Mouse (Mus musculus): ENCODE results near the gene Ehmt2. TPM values are rescaled to one million over a fixed set of nuclear protein-coding genes. Genes with fewer than 3 reads are reported as not detected.
"Not testable (repeated sequence)": the region's sequence is repeated elsewhere in the genome, so short reads cannot be mapped to it uniquely, and the experiment has no call there.

Ehmt2 gene
- polyA plus RNA-seq, 1 experiment from 2014 or later: 17.7 TPM

DNA sequence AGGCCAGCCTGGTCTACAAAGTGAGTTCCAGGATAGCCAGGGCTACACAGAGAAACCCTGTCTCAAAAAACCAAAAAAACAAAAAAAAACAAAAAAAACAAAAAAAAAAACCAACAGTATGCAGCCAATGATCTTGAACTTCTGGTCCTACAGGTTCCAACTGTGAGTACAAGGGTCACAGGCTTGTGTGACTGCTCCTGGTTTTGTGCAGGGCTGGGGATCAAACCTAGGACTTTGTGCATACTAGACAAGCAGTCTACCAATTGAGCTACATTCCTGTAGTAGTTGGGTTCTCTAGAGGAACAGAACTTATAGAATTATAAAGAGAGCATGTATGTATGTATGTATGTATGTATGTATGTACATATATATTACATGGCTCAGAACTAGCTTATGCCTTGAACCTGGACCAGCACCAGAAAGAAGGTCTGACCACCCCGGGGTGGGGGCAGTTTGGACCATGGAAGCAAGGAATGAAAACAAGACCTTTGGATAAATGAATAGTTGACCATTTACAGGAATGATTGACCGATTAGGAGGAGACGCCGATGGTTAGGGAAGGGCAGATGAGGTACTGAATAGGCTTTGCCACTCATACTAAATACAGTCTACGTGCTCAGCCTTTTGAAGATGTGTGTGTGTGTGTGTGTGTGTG, 48.3 kb downstream of the Ehmt2 start:
- ATAC-seq (ENCODE audit: low read depth) (no peak), DNase-seq (no peak)
- H3K9ac ChIP-seq: no peak overlapping the region
- H3K27me3 ChIP-seq: no peaks in the 10 kb centered on the region
- H3K9me3 ChIP-seq (replicated peaks): no peaks in the 10 kb centered on the region
- H3K4me3 ChIP-seq (replicated peaks): no peak overlapping the region
- H3K4me2 ChIP-seq: no peak overlapping the region
- H3K4me1 ChIP-seq (replicated peaks): peaks cover 41% of the 10 kb centered on the region
- WGBS (ENCODE audit: insufficient replicate concordance): 75% methylated on average over 5 of the region's 5 CpGs
- H3K36me3 ChIP-seq: peaks cover 23% of the 10 kb centered on the region
- H3K27ac ChIP-seq: no peak overlapping the region

DNA sequence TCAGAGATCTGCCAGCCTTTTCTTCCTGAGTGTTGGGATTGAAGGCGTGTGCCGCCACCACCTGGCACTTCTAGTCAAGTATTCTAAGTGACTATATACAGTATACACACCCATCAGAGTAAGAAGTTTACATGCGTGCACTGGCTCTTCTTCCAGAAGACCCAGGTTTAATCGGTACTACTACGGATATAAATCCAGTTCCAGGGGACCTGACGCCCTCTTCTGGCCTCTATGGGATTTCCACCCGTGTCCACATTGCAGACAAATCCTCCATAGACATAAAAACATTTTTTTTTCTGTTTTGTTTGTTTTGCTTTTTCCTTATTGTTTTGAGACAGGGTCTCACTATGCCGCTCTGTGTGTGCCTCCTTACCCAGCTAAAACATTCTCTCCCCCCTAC, 49.3 kb downstream of the Ehmt2 start:
- Histone ChIP-seq H3K27ac (no peak overlapping the region), H3K9me3 (replicated peaks) (no peaks in the 10 kb centered on the region), H3K4me2 (no peak overlapping the region), H3K4me1 (replicated peaks) (peaks cover 38% of the 10 kb centered on the region), H3K36me3 (peaks cover 23% of the 10 kb centered on the region), H3K27me3 (no peaks in the 10 kb centered on the region), H3K9ac (no peak overlapping the region), H3K4me3 (replicated peaks) (no peak overlapping the region)
- ATAC-seq (ENCODE audit: low read depth) (no peak), DNase-seq (no peak)
- 27% methylated on average over 8 of the region's 8 CpGs for WGBS (ENCODE audit: insufficient replicate concordance)

DNA sequence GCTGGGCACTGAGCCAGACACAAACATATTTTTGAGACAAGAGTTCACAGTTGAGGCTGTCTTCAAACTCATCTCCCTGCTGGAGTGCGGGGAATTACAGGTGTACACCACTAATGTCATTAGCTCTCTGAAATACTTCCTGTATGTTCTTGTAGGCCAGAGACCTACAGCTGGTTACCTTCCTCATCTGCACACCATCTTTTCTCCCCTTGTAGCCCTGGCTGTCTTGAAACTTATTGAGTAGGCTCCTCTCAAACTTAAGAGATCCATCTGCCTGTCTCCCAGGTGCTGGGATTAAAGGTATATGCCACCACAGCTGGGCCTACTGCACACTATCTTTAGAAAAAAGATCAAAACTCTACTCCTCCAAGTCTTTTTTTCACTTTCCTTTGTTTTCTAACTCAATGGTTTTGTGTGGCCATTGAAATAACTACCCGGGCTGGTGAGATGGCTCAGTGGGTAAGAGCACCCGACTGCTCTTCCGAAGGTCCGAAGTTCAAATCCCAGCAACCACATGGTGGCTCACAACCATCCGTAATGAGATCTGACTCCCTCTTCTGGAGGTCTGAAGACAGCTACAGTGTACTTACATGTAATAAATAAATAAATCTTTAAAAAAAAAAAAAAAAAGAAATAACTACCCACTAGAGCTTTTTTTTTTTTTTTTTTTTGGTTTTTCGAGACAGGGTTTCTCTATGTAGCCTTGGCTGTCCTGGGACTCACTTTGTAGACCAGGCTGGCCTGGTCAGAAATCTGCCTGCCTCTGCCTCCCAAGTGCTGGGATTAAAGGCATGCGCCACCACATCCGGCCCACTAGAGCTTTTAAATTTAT, 50.7 kb downstream of the Ehmt2 start:
- Histone ChIP-seq H3K27ac (peak overlapping the region; percentile 96), H3K9ac (0 out of 2 replicates have a peak overlapping the region, but pooled peaks have one; percentile 97), H3K4me1 (replicated peaks) (peaks cover 38% of the 10 kb centered on the region), H3K36me3 (peaks cover 23% of the 10 kb centered on the region)
- H3K9me3 ChIP-seq (replicated peaks); H3K4me2 ChIP-seq; H3K27me3 ChIP-seq; H3K4me3 ChIP-seq (replicated peaks); DNase-seq: not testable (repeated sequence)
- WGBS (ENCODE audit: insufficient replicate concordance): 36% methylated on average over 9 of the region's 9 CpGs
- ATAC-seq (ENCODE audit: low read depth): peak; percentile 19; the same call in 1 of the 2 replicates

DNA sequence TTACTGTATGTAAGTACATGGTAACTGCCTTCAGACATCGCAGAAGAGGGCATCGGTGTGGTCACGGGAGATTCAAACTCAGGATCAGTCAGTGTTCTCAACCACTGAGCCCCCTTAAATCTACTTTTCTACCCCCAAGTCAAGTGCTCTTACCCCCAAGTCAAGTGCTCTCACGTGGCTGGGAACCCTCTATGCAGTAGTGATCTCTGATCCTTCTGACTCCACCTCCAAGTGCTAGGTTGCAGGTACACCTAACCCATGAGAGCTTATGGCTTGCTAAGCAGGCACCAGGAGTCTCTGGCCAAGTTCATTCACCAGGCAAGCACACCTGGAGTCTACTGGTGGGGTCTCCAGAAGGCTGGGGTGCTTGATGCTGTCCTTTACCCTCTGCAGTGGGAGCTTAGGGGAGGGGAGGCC, 51.3 kb downstream of the Ehmt2 start:
- peak overlapping the region; percentile 82 for H3K4me3 ChIP-seq (replicated peaks)

DNA sequence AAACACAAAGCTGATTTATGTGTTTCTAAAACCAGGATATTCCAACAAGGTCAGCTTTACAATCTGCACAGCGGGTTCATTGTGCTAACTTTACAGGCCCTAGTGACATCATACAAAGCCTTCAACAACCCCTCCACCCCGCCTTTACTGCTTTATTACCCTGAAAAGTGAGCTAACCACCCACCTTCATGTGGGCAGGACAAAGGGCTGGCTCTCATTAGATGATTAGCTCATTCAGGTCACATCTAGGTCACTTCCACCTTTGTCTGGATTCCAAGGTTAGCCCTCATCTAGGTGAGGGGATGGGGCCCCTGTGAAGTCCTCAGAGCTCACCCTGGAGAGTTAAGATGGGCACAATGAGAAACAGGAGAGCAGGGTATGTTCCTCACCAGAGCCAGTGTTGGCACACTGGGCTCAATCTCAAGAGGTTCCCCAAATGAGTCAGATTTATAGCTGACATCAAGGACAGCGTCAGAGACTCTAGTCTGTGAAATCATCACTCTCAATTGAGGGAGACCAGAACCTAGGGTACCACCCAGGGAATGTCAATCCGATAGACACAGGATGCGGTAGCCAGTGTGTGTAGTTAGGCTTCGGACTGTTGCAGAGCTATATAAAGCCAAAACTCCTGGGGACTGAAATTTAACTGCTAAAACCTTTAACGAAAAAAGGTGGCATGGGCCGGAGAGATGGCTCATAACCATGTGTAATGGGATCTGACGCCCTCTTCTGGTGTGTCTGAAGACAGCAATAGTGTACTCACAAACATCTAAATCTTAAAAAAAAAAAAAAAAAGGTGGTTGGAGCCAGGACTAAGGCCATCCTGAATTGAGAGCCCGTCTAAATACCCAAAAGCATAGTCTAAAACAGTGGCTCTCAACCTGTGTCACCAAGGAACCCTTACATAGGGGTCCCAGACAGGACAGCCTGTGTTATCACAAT, 52.5 kb downstream of the Ehmt2 start:
- peaks cover 13% of the 10 kb centered on the region for H3K27me3 ChIP-seq
- no peaks in the 10 kb centered on the region for H3K9me3 ChIP-seq (replicated peaks)
- peaks cover 35% of the 10 kb centered on the region for H3K4me1 ChIP-seq (replicated peaks)
- no peak for ATAC-seq (ENCODE audit: low read depth)
- WGBS (ENCODE audit: insufficient replicate concordance): 17% methylated on average over 10 of the region's 10 CpGs
- H3K36me3 ChIP-seq: peaks cover 23% of the 10 kb centered on the region
- peak overlapping the region; percentile 96 for H3K27ac ChIP-seq
- H3K9ac ChIP-seq: peak overlapping the region; percentile 97
- no peak for DNase-seq
- H3K4me3 ChIP-seq (replicated peaks): peak overlapping the region; percentile 82
- peak overlapping the region; percentile 95 for H3K4me2 ChIP-seq

More for the DNA sequence above, 51.3 kb downstream of the Ehmt2 start:
- Histone ChIP-seq H3K4me1 (replicated peaks) (peaks cover 36% of the 10 kb centered on the region), H3K4me2 (peak overlapping the region; percentile 95), H3K9me3 (replicated peaks) (no peaks in the 10 kb centered on the region), H3K27me3 (0 out of 2 replicates have a peak, but pooled peaks cover under 1% of the 10 kb centered on the region), H3K27ac (peak overlapping the region; percentile 96), H3K36me3 (peaks cover 23% of the 10 kb centered on the region), H3K9ac (peak overlapping the region; percentile 97)
- WGBS (ENCODE audit: insufficient replicate concordance): 12% methylated on average over 4 of the region's 4 CpGs
- DNase-seq (peak; percentile 35), ATAC-seq (ENCODE audit: low read depth) (peak; percentile 56)

DNA sequence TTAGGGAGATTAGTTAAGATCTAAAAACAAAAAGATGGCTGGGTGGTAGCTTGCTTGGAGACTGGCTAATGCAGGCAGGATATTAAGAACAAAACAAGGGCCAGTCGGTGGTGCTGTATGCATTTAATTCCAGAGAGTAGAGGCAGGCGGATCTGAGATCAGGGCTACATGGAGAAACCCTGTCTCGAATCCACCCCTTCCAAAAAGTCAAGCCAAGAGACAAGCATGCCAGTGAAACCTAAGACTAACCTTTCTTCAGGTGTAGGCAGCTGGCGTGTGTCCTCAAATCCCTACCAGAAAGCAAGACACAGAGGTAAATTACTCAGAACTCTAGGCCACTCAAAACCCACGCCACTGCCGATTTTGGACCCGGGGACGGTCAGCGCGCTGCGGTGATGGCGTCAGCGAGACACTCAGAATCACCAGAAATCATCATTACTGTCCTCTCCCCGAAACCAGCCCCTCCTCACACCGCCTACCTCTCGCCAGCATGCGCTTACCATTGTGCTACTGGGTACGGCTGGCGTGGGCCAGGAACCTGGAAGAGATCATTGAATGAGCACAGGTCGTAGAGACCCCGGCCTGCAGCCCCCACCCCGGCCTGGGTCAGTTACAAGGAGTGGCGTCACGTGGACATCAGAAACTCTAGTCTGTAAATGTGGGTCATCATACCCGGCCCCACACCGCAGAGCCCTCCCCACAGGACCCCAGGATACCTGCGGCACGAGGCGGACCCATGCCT, 53.5 kb downstream of the Ehmt2 start:
- no peak for DNase-seq

DNA sequence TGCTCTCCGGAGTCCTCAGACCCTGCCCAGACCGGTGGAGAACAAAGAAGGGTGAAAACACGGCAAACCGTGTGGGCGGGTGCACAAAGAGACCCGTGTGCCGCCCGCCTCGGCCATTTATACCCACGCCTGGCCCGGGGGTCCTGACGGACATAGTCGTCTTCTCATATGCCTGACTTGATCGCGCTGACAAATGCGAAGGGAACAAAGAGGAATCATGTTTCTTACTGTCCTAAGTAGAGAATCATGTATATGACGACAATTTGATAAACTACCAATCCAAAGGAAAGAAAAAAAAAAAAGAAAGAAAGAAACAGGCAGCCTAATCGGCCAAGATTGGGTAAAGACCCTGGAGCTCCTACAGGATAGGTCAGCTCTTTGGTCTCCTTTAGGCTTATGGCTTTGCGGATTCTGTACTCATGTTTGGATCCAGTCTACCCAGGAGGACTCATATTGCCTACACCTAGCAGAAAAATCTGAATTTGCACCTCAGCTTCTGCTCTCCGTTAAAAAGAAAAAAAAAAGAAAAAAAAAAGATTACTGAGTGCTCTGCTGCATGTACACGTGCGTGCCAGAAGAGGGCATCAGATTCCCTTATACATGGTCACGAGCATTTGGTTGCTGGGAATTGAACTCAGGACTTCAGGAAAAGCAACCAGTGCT, 54.2 kb downstream of the Ehmt2 start:
- Histone ChIP-seq H3K27me3 (peaks cover 28% of the 10 kb centered on the region), H3K4me1 (replicated peaks) (peaks cover 35% of the 10 kb centered on the region), H3K4me2 (peak overlapping the region; percentile 95), H3K27ac (peak overlapping the region; percentile 96), H3K9ac (peak overlapping the region; percentile 97), H3K36me3 (peaks cover 23% of the 10 kb centered on the region), H3K4me3 (replicated peaks) (peak overlapping the region; percentile 82), H3K9me3 (replicated peaks) (no peaks in the 10 kb centered on the region)
- WGBS (ENCODE audit: insufficient replicate concordance): under 1% methylated on average over 23 of the region's 23 CpGs
- DNase-seq: peak; percentile 74
- peak; percentile 66 for ATAC-seq (ENCODE audit: low read depth)

More for the DNA sequence above, 53.5 kb downstream of the Ehmt2 start:
- peak overlapping the region; percentile 95 for H3K4me2 ChIP-seq
- peak; percentile 8; the same call in 1 of the 2 replicates for ATAC-seq (ENCODE audit: low read depth)
- WGBS (ENCODE audit: insufficient replicate concordance): under 1% methylated on average over 29 of the region's 29 CpGs
- H3K27ac ChIP-seq: peak overlapping the region; percentile 96
- peaks cover 35% of the 10 kb centered on the region for H3K4me1 ChIP-seq (replicated peaks)
- H3K4me3 ChIP-seq (replicated peaks): peak overlapping the region; percentile 82
- peaks cover 21% of the 10 kb centered on the region for H3K27me3 ChIP-seq
- no peaks in the 10 kb centered on the region for H3K9me3 ChIP-seq (replicated peaks)
- H3K9ac ChIP-seq: peak overlapping the region; percentile 97
- peaks cover 23% of the 10 kb centered on the region for H3K36me3 ChIP-seq

DNA sequence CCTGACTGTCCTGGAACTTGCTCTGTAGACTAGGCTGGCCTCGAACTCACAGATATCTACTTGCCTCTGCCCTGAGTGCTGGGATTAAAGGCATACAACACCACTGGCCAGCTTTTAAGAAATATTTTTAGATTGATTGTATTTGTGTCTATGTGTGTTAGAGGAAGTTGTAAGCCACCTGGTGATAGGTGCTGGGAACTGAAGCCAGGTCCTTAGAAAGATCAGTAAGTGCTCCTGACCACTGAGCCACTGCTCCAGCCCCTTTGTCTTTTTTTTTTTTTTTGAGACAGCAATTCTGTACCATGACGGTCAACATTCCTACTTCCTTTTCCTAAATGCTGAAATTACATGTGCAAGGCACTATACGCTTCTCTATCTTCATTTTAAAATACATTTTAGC, 55.0 kb downstream of the Ehmt2 start:
- DNase-seq: no peak
- H3K36me3 ChIP-seq: peaks cover 23% of the 10 kb centered on the region
- H3K4me2 ChIP-seq: peak overlapping the region; percentile 95
- H3K27ac ChIP-seq: peak overlapping the region; percentile 96; the same call in 1 of the 2 replicates
- WGBS (ENCODE audit: insufficient replicate concordance): 64% methylated on average over 3 of the region's 3 CpGs
- ATAC-seq (ENCODE audit: low read depth): no peak
- H3K27me3 ChIP-seq: peaks cover 32% of the 10 kb centered on the region
- H3K4me3 ChIP-seq (replicated peaks): peak overlapping the region; percentile 82
- H3K4me1 ChIP-seq (replicated peaks): peaks cover 35% of the 10 kb centered on the region
- H3K9ac ChIP-seq: peak overlapping the region; percentile 97
- H3K9me3 ChIP-seq (replicated peaks): no peaks in the 10 kb centered on the region

DNA sequence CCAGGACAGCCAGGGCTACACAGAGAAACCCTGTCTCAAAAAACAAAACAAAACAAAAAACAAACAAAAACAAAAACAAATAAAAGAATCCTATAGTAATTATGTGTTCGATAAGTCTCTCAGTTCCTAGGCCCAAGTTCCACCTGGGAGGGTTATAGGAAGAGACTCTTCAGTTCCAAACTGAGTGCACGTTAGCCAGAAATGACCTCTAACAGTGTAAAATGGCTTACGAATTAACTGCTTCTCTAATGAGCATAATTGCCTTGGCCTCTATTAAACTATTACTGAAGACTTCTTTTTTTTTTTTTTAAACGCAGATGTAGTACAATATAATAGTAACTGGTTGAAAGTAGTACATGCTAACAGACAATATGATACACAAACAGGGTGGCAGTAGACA, 55.6 kb downstream of the Ehmt2 start:
- DNase-seq (no peak), ATAC-seq (ENCODE audit: low read depth) (no peak)
- peaks cover 32% of the 10 kb centered on the region for H3K4me1 ChIP-seq (replicated peaks)
- WGBS (ENCODE audit: insufficient replicate concordance): 83% methylated on average over 4 of the region's 4 CpGs
- no peak overlapping the region for H3K9ac ChIP-seq
- H3K36me3 ChIP-seq: peaks cover 23% of the 10 kb centered on the region
- H3K4me3 ChIP-seq (replicated peaks): no peak overlapping the region
- H3K4me2 ChIP-seq: no peak overlapping the region
- no peak overlapping the region for H3K27ac ChIP-seq
- no peaks in the 10 kb centered on the region for H3K9me3 ChIP-seq (replicated peaks)
- H3K27me3 ChIP-seq: peaks cover 35% of the 10 kb centered on the region

DNA sequence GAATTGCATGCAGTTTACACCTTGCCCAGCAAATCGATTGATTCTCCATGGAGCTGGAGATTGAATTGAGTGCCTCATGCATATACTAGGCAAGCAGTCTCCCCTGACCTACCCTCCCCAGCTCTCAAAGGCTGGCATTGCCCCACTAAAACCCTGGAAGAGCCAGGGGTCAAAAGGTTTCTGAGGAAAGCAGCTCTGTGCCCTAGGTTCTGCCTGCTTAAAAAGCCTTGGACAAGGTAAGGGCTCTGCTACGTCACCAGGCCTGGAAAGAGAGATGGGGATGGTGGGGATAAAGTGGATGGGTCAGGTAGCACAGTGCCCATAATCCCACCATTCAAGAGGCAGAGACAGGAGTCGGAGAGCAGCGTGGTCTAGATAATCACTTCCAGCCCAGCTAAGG, 56.6 kb downstream of the Ehmt2 start:
- ATAC-seq (ENCODE audit: low read depth) (no peak), DNase-seq (no peak)
- Histone ChIP-seq H3K4me1 (replicated peaks) (peaks cover 34% of the 10 kb centered on the region), H3K36me3 (peaks cover 17% of the 10 kb centered on the region), H3K9me3 (replicated peaks) (no peaks in the 10 kb centered on the region), H3K4me2 (no peak overlapping the region), H3K27ac (no peak overlapping the region), H3K9ac (no peak overlapping the region), H3K4me3 (replicated peaks) (no peak overlapping the region), H3K27me3 (peaks cover 43% of the 10 kb centered on the region)
- WGBS (ENCODE audit: insufficient replicate concordance): 75% methylated on average over 4 of the region's 4 CpGs
